Mouse (Mus musculus) liver, embryonic 12.5 days (tissue): ENCODE results near the gene Gfpt1. TPM values are rescaled to one million over a fixed set of nuclear protein-coding genes. Genes with fewer than 3 reads are reported as not detected.
A peak's percentile ranks its signal among the peaks of the same experiment; 100 is the strongest.

ENCODE experiments used
- ATAC-seq: fragments of 200-750 bp; cut with Nextera tagmentation; 2 replicates; pipeline ENCODE4 v1.8.0; 2017; ENCODE audit warnings: moderate number of reproducible peaks, mild to moderate bottlenecking, moderate library complexity
- H3K27ac ChIP-seq: fragments of 300-500 bp; sonication (generic); 2 replicates; pipeline ENCODE4 v1.5.1; 2016; ENCODE audit warnings: mild to moderate bottlenecking
- H3K27me3 ChIP-seq: fragments of 300-500 bp; sonication (generic); replicated peaks from 2 replicates; pipeline ENCODE4 v1.6.1; 2016; ENCODE audit warnings: mild to moderate bottlenecking, moderate library complexity
- H3K36me3 ChIP-seq: fragments of 300-500 bp; sonication (generic); 2 replicates; pipeline ENCODE4 v1.6.1; 2016; ENCODE audit warnings: mild to moderate bottlenecking, moderate library complexity
- H3K4me1 ChIP-seq: fragments of 300-500 bp; sonication (generic); 2 replicates; pipeline ENCODE4 v1.6.1; 2016
- H3K4me2 ChIP-seq: fragments of 300-500 bp; sonication (generic); 2 replicates; pipeline ENCODE4 v1.6.1; 2016; ENCODE audit warnings: mild to moderate bottlenecking, moderate library complexity
- H3K4me3 ChIP-seq: fragments of 300-500 bp; sonication (generic); 2 replicates; pipeline ENCODE4 v1.5.1; 2016; ENCODE audit warnings: mild to moderate bottlenecking, moderate library complexity
- H3K9ac ChIP-seq: fragments of 300-500 bp; sonication (generic); 2 replicates; pipeline ENCODE4 v1.6.1; 2016; ENCODE audit warnings: mild to moderate bottlenecking, moderate library complexity
- H3K9me3 ChIP-seq: fragments of 300-500 bp; sonication (generic); replicated peaks from 2 replicates; pipeline ENCODE4 v1.6.1; 2016; ENCODE audit warnings: mild to moderate bottlenecking, moderate library complexity
- WGBS: fragments of 180-500 bp; shearing (Covaris S2); methylation state at CpG from one replicate; pipeline ENCODE4 v1.1.7; 2016; ENCODE audit not compliant: insufficient replicate concordance; 5-methylcytosine and 5-hydroxymethylcytosine counted together
- polyA plus RNA-seq: library from polyadenylated mRNA; unstranded; fragments of >200 nt; fragmentation: Nextera tagmentation; extraction: Ambion mirVana; gene quantifications from 2 replicates; pipeline ENCODE4 v1.2.1, GENCODE M21; 2016

Gfpt1 gene
- polyA plus RNA-seq, 1 experiment from 2014 or later, result 9.2 TPM

GRCm38 (mm10) chr6:87123406-87123805, 80.8 kb downstream of the Gfpt1 start:
- ATAC-seq, result no peak
- H3K36me3 ChIP-seq, result no peaks in the 10 kb centered on the region
- H3K4me2 ChIP-seq, result no peak overlapping the region
- 0 out of 2 replicates have a peak, but pooled peaks cover 3% of the 10 kb centered on the region for H3K9me3 ChIP-seq
- WGBS, result 67% methylated on average over 6 of the region's 6 CpGs
- H3K27me3 ChIP-seq, result no peaks in the 10 kb centered on the region
- peaks cover 9% of the 10 kb centered on the region; the same call in 1 of the 2 replicates for H3K4me1 ChIP-seq
- H3K9ac ChIP-seq, result no peak overlapping the region
- no peak overlapping the region for H3K27ac ChIP-seq
- H3K4me3 ChIP-seq, result no peak overlapping the region

GRCm38 (mm10) chr6:87123973-87124372, 81.3 kb downstream of the Gfpt1 start:
- no peak for ATAC-seq
- no peak overlapping the region for H3K4me3 ChIP-seq

GRCm38 (mm10) chr6:87127049-87127753, 84.6 kb downstream of the Gfpt1 start:
- WGBS, result 55% methylated on average over 8 of the region's 8 CpGs
- H3K4me1 ChIP-seq, result peaks cover 9% of the 10 kb centered on the region; the same call in 1 of the 2 replicates
- no peak overlapping the region for H3K4me3 ChIP-seq
- H3K9ac ChIP-seq, result no peak overlapping the region
- no peak overlapping the region for H3K27ac ChIP-seq
- H3K9me3 ChIP-seq, result peaks cover 8% of the 10 kb centered on the region; the same call in 1 of the 2 replicates
- H3K27me3 ChIP-seq, result no peaks in the 10 kb centered on the region
- no peak for ATAC-seq
- H3K36me3 ChIP-seq, result no peaks in the 10 kb centered on the region
- no peak overlapping the region for H3K4me2 ChIP-seq

More at GRCm38 (mm10) chr6:87123973-87124372, 81.3 kb downstream of the Gfpt1 start:
- Histone ChIP-seq H3K9ac (no peak overlapping the region), H3K4me1 (peaks cover 9% of the 10 kb centered on the region; the same call in 1 of the 2 replicates), H3K36me3 (no peaks in the 10 kb centered on the region), H3K9me3 (0 out of 2 replicates have a peak, but pooled peaks cover 3% of the 10 kb centered on the region), H3K27ac (no peak overlapping the region), H3K27me3 (no peaks in the 10 kb centered on the region), H3K4me2 (no peak overlapping the region)
- 80% methylated on average over 4 of the region's 4 CpGs for WGBS

- H3K9me3 ChIP-seq, result peaks cover 8% of the 10 kb centered on the region; the same call in 1 of the 2 replicates
- H3K27me3 ChIP-seq, result peaks cover 1% of the 10 kb centered on the region; the same call in 1 of the 2 replicates
- H3K27ac ChIP-seq, result no peak overlapping the region
- no peaks in the 10 kb centered on the region for H3K36me3 ChIP-seq
- WGBS, result 75% methylated on average over 8 of the region's 8 CpGs
- ATAC-seq, result no peak
- H3K4me3 ChIP-seq, result no peak overlapping the region
- no peak overlapping the region for H3K9ac ChIP-seq
- no peak overlapping the region for H3K4me2 ChIP-seq
- peaks cover 9% of the 10 kb centered on the region; the same call in 1 of the 2 replicates for H3K4me1 ChIP-seq
Measured at GRCm38 (mm10) chr6:87129861-87130260, 87.2 kb downstream of the Gfpt1 start.

- peaks cover 5% of the 10 kb centered on the region; the same call in 1 of the 2 replicates for H3K27me3 ChIP-seq
- no peak overlapping the region for H3K4me2 ChIP-seq
- no peak overlapping the region for H3K27ac ChIP-seq
- WGBS, result 69% methylated on average over 7 of the region's 7 CpGs
- no peak for ATAC-seq
- no peak overlapping the region for H3K4me3 ChIP-seq
- peaks cover 9% of the 10 kb centered on the region; the same call in 1 of the 2 replicates for H3K4me1 ChIP-seq
- no peaks in the 10 kb centered on the region for H3K36me3 ChIP-seq
- no peak overlapping the region for H3K9ac ChIP-seq
- peaks cover 8% of the 10 kb centered on the region; the same call in 1 of the 2 replicates for H3K9me3 ChIP-seq
Measured at GRCm38 (mm10) chr6:87130628-87131027, 88.0 kb downstream of the Gfpt1 start.

- Histone ChIP-seq H3K27me3 (peaks cover 5% of the 10 kb centered on the region; the same call in 1 of the 2 replicates), H3K4me1 (peaks cover 9% of the 10 kb centered on the region; the same call in 1 of the 2 replicates), H3K9ac (no peak overlapping the region), H3K27ac (no peak overlapping the region), H3K4me2 (no peak overlapping the region), H3K36me3 (no peaks in the 10 kb centered on the region), H3K4me3 (no peak overlapping the region), H3K9me3 (peaks cover 8% of the 10 kb centered on the region; the same call in 1 of the 2 replicates)
- WGBS, result 52% methylated on average over 1 of the region's 1 CpGs
- no peak for ATAC-seq
Measured at GRCm38 (mm10) chr6:87131078-87131477, 88.4 kb downstream of the Gfpt1 start.

- Histone ChIP-seq H3K4me1 (peaks cover 14% of the 10 kb centered on the region), H3K27me3 (peaks cover 5% of the 10 kb centered on the region; the same call in 1 of the 2 replicates), H3K9me3 (peaks cover 8% of the 10 kb centered on the region; the same call in 1 of the 2 replicates), H3K4me3 (no peak overlapping the region), H3K27ac (no peak overlapping the region), H3K36me3 (no peaks in the 10 kb centered on the region), H3K9ac (no peak overlapping the region), H3K4me2 (no peak overlapping the region)
- ATAC-seq, result no peak
- WGBS, result 80% methylated on average over 3 of the region's 3 CpGs
Measured at GRCm38 (mm10) chr6:87133520-87133919, 90.9 kb downstream of the Gfpt1 start.

- Histone ChIP-seq H3K4me3 (no peak overlapping the region), H3K36me3 (no peaks in the 10 kb centered on the region), H3K9me3 (peaks cover 8% of the 10 kb centered on the region; the same call in 1 of the 2 replicates), H3K27ac (no peak overlapping the region), H3K4me2 (no peak overlapping the region), H3K4me1 (peaks cover 20% of the 10 kb centered on the region), H3K9ac (no peak overlapping the region), H3K27me3 (peaks cover 5% of the 10 kb centered on the region; the same call in 1 of the 2 replicates)
- 62% methylated on average over 12 of the region's 12 CpGs for WGBS
- ATAC-seq, result no peak
Measured at GRCm38 (mm10) chr6:87133966-87134546, 91.4 kb downstream of the Gfpt1 start.

- H3K4me3 ChIP-seq, result no peak overlapping the region
- peak overlapping the region; percentile 19 for H3K9ac ChIP-seq
- peaks cover 39% of the 10 kb centered on the region for H3K4me1 ChIP-seq
- ATAC-seq, result peak; percentile 74
- H3K36me3 ChIP-seq, result no peaks in the 10 kb centered on the region
- H3K27ac ChIP-seq, result peak overlapping the region; percentile 77
- no peaks in the 10 kb centered on the region for H3K9me3 ChIP-seq
- H3K27me3 ChIP-seq, result peaks cover 5% of the 10 kb centered on the region; the same call in 1 of the 2 replicates
- 26% methylated on average over 5 of the region's 5 CpGs for WGBS
- H3K4me2 ChIP-seq, result peak overlapping the region; percentile 15
Measured at GRCm38 (mm10) chr6:87138479-87138878, 95.8 kb downstream of the Gfpt1 start.

- no peak overlapping the region for H3K4me3 ChIP-seq
- H3K4me2 ChIP-seq, result peak overlapping the region; percentile 19
- H3K27ac ChIP-seq, result peak overlapping the region; percentile 77
- 60% methylated on average over 12 of the region's 12 CpGs for WGBS
- no peaks in the 10 kb centered on the region for H3K36me3 ChIP-seq
- no peak overlapping the region for H3K9ac ChIP-seq
- ATAC-seq, result peak; percentile 80
- no peaks in the 10 kb centered on the region for H3K9me3 ChIP-seq
- peaks cover 39% of the 10 kb centered on the region for H3K4me1 ChIP-seq
- H3K27me3 ChIP-seq, result peaks cover 2% of the 10 kb centered on the region; the same call in 1 of the 2 replicates
Measured at GRCm38 (mm10) chr6:87139796-87140553, 97.3 kb downstream of the Gfpt1 start.
